ENCODE assay signal across 28 mouse cellular contexts in the genomic region with DNA sequence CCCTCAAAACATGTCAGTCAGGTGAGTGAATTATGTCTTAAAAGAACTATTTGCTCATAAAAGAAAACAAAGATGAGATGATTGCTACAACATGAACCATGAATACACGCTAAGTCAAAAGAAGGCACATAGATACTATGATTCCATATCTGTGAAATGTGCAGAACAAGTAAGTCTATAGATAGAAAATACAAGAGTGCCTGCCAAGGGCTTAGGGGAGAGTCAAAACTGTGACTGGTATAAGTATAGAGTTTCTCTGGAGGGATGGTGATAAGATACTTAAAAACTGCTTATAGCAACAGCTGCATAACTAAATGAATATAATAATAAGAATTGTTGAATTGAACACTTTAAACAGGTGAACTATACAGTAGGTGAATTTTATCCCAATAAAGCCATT.
"Had no signal": no experiment of that assay in that cellular context is flagged by ENCODE, and none has a peak within 500 bp of the region (broad histone marks: within the 10 kb centered on the region; RNA-seq: fewer than 3 reads in every experiment).

No protein-coding gene starts in this region.

- H3K9ac ChIP-seq: embryonic facial prominence, embryonic 12.5 days; embryonic facial prominence, embryonic 13.5 days; embryonic facial prominence, embryonic 15.5 days; forebrain, embryonic 12.5 days; forebrain, embryonic 13.5 days; forebrain, embryonic 15.5 days had no signal

- DNase-seq: cerebellum, adult 2 months; cerebellum, adult 8-10 months; cerebellum, adult 9-10 months; cerebellum, adult 9-11 months; cerebellum, postnatal 10 days; cerebellum, postnatal 14 days; cerebellum, postnatal 25 days; cerebellum, postnatal 36 days; embryo, embryonic 11 days; gastrocnemius, adult 2 months; gastrocnemius, postnatal 10 days; gastrocnemius, postnatal 14 days; gastrocnemius, postnatal 25 days; gastrocnemius, postnatal 36 days; heart, adult 18-20 months; heart, adult 2 months had no signal

- ATAC-seq: forebrain, embryonic 13.5 days; forebrain, embryonic 14.5 days; forebrain, embryonic 15.5 days had no signal

- H3K4me1 ChIP-seq: forebrain, embryonic 10.5 days; forebrain, embryonic 12.5 days had no signal

- H3K9me3 ChIP-seq: embryonic facial prominence, embryonic 10.5 days; embryonic facial prominence, embryonic 12.5 days; embryonic facial prominence, embryonic 13.5 days; embryonic facial prominence, embryonic 15.5 days; forebrain, embryonic 10.5 days; forebrain, embryonic 12.5 days; forebrain, embryonic 13.5 days; forebrain, embryonic 15.5 days; heart, embryonic 10.5 days had no signal

- H3K27me3 ChIP-seq: embryonic facial prominence, embryonic 12.5 days; embryonic facial prominence, embryonic 13.5 days; embryonic facial prominence, embryonic 15.5 days; forebrain, embryonic 12.5 days had no signal

- H3K36me3 ChIP-seq: embryonic facial prominence, embryonic 10.5 days; embryonic facial prominence, embryonic 12.5 days; embryonic facial prominence, embryonic 13.5 days; embryonic facial prominence, embryonic 15.5 days; forebrain, embryonic 10.5 days; forebrain, embryonic 12.5 days; forebrain, embryonic 15.5 days; heart, embryonic 10.5 days had no signal

- H3K4me2 ChIP-seq: embryonic facial prominence, embryonic 12.5 days; embryonic facial prominence, embryonic 13.5 days; embryonic facial prominence, embryonic 15.5 days; forebrain, embryonic 12.5 days; forebrain, embryonic 13.5 days; forebrain, embryonic 15.5 days; heart, embryonic 11.5 days had no signal

- H3K27ac ChIP-seq: embryonic facial prominence, embryonic 10.5 days; embryonic facial prominence, embryonic 12.5 days; embryonic facial prominence, embryonic 13.5 days; embryonic facial prominence, embryonic 15.5 days; forebrain, embryonic 10.5 days; forebrain, embryonic 12.5 days; forebrain, embryonic 13.5 days; forebrain, embryonic 15.5 days; gastrocnemius, adult 2 months; heart, adult 2 months; heart, embryonic 10.5 days had no signal

- H3K4me3 ChIP-seq: embryonic facial prominence, embryonic 10.5 days; embryonic facial prominence, embryonic 12.5 days; embryonic facial prominence, embryonic 13.5 days; embryonic facial prominence, embryonic 15.5 days; erythroblast, embryonic 14.5 days; forebrain, embryonic 10.5 days; forebrain, embryonic 12.5 days; forebrain, embryonic 13.5 days; forebrain, embryonic 15.5 days; gastrocnemius, adult 2 months; heart, adult 2 months; heart, embryonic 10.5 days had no signal
